Mouse (Mus musculus) lung, embryonic 16.5 days (tissue): ENCODE results near the gene Pknox2. TPM values are rescaled to one million over a fixed set of nuclear protein-coding genes. Genes with fewer than 3 reads are reported as not detected.

ENCODE experiments used
- ATAC-seq: fragments of 200-750 bp; cut with Nextera tagmentation; 2 replicates; pipeline ENCODE4 v1.8.0; 2017; ENCODE audit warnings: low read depth, mild to moderate bottlenecking, moderate library complexity
- H3K27ac ChIP-seq: fragments of 300-500 bp; sonication (generic); 2 replicates; pipeline ENCODE4 v1.5.1; 2014; ENCODE audit warnings: mild to moderate bottlenecking, control low read depth, low read length
- H3K27me3 ChIP-seq: fragments of 300-500 bp; sonication (generic); 2 replicates; pipeline ENCODE4 v1.6.1; 2014; ENCODE audit warnings: low read depth, low read length, mixed read lengths; ENCODE audit not compliant: control insufficient read depth, insufficient read depth
- H3K36me3 ChIP-seq: fragments of 300-500 bp; sonication (generic); 2 replicates; pipeline ENCODE4 v1.6.1; 2014; ENCODE audit warnings: low read length; ENCODE audit not compliant: control insufficient read depth, insufficient read depth
- H3K4me1 ChIP-seq: fragments of 300-500 bp; sonication (generic); replicated peaks from 2 replicates; pipeline ENCODE4 v1.6.1; 2014; ENCODE audit warnings: low read length, mixed read lengths; ENCODE audit not compliant: control insufficient read depth, insufficient read depth
- H3K4me2 ChIP-seq: fragments of 300-500 bp; sonication (generic); 2 replicates; pipeline ENCODE4 v1.6.1; 2014; ENCODE audit warnings: low read depth, low read length, control low read depth
- H3K4me3 ChIP-seq: fragments of 300-500 bp; sonication (generic); 2 replicates; pipeline ENCODE4 v1.5.1; 2014; ENCODE audit warnings: mild to moderate bottlenecking, low read length, control low read depth
- H3K9ac ChIP-seq: fragments of 300-500 bp; sonication (generic); 2 replicates; pipeline ENCODE4 v1.6.1; 2014; ENCODE audit warnings: low read length, control low read depth
- H3K9me3 ChIP-seq: fragments of 300-500 bp; sonication (generic); 2 replicates; pipeline ENCODE4 v1.6.1; 2016; ENCODE audit warnings: low read length; ENCODE audit not compliant: control insufficient read depth
- WGBS: fragments of 180-500 bp; shearing (Covaris S2); extraction: QIAGEN DNeasy Blood & Tissue Kit; methylation state at CpG from one replicate; pipeline ENCODE4 v1.1.7; 2014; 5-methylcytosine and 5-hydroxymethylcytosine counted together
- polyA plus RNA-seq: library from polyadenylated mRNA; unstranded; fragments of >200 nt; fragmentation: Nextera tagmentation; extraction: Ambion mirVana; gene quantifications from 2 replicates; pipeline ENCODE4 v1.2.1, GENCODE M21; 2015

The Pknox2 gene
- polyA plus RNA-seq, 1 experiment from 2014 or later: 12.8 TPM

DNA sequence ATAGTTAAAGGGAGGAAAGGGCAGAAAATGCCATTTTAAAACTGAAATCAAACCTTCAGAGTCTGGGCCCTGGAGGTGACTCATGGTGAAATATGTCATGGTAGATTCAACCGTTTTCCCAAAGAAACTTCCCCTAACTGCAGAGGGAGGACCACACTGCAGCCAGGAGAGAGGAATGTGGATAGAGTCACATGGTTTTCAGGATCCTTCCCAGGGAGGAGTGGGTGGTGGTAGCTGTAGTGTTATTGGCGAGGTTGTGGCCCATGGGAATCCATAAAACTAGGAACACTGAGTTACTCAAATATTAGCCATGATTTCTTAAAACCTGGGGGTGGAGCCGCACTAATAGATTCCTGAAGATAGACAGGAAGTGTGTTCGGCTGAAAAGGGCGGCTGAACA lies 99.7 kb downstream of the Pknox2 start:
- 52% methylated on average over 5 of the region's 5 CpGs for WGBS
- Histone ChIP-seq H3K27ac (no peak overlapping the region), H3K4me3 (no peak overlapping the region), H3K27me3 (no peaks in the 10 kb centered on the region), H3K4me1 (peaks cover 2% of the 10 kb centered on the region; the same call in 1 of the 2 replicates), H3K9ac (no peak overlapping the region), H3K36me3 (no peaks in the 10 kb centered on the region), H3K4me2 (no peak overlapping the region), H3K9me3 (no peaks in the 10 kb centered on the region)
- ATAC-seq: no peak

DNA sequence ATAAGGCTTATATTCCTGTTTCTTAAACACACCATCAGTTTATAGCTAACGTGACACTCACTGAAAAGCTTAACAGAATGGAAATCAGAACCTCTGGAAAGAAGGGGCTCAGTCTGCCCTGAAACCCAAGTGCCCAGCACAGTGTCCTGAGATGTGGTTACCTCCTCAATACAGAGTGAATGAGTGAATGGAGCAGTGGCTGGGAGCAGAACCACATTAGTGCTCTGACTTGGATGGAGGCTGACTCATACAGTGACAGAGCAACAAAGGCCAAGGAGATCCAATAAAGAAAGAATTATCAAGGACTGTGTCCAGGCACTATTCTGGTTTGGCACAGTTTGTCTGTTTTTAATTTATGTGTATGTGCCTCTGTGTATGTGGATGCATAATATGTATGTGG lies 101.3 kb downstream of the Pknox2 start:
- Histone ChIP-seq H3K36me3 (no peaks in the 10 kb centered on the region), H3K4me1 (peaks cover 2% of the 10 kb centered on the region; the same call in 1 of the 2 replicates), H3K27me3 (no peaks in the 10 kb centered on the region), H3K9me3 (no peaks in the 10 kb centered on the region), H3K4me2 (no peak overlapping the region), H3K9ac (no peak overlapping the region), H3K27ac (no peak overlapping the region), H3K4me3 (no peak overlapping the region)
- 73% methylated on average over 1 of the region's 1 CpGs for WGBS
- ATAC-seq: no peak

DNA sequence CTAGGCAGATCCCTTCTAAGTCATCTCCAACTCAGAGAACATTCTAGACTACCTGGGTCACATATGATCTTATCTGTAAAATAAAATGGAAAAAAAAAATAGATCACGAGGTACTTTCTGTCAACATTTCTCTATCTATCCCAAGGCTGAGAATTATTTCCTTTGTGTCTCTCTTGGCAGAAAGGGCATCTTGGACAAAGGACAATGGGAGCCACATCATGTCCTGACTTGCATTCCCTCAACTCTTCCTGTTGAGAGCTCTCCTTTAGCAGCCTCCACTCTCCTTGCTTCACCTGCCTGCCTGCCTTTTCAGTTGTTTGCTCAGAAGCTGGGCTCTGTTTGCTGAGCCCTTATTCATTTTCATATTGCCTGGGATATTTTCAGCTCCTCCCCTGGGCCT lies 103.0 kb downstream of the Pknox2 start:
- Histone ChIP-seq H3K9ac (no peak overlapping the region), H3K4me1 (peaks cover 2% of the 10 kb centered on the region; the same call in 1 of the 2 replicates), H3K4me3 (no peak overlapping the region), H3K27ac (no peak overlapping the region), H3K9me3 (no peaks in the 10 kb centered on the region), H3K27me3 (no peaks in the 10 kb centered on the region), H3K36me3 (no peaks in the 10 kb centered on the region), H3K4me2 (no peak overlapping the region)
- ATAC-seq: no peak
- WGBS: 52% methylated on average over 1 of the region's 1 CpGs

DNA sequence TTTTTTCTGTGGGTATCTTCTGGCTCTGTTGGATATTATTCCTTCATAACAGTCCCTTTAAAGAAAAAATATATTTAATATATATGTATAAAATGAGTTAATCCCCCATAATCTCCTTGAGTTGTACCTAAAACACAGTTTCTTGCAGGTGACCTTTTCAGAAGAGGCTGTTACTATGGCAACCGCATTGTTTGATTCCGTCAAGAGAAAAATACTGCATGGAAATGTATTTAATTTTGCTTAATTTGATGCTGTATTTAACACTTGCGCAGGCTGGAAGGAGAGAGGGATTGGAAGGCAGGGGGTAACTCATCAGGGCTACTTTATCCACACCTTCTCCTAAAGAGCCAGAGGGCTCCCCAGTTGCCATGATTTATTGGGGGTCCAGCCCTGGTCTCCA lies 108.3 kb downstream of the Pknox2 start:
- Histone ChIP-seq H3K36me3 (no peaks in the 10 kb centered on the region), H3K27me3 (no peaks in the 10 kb centered on the region), H3K9ac (no peak overlapping the region), H3K9me3 (no peaks in the 10 kb centered on the region), H3K4me1 (peaks cover 3% of the 10 kb centered on the region; the same call in 1 of the 2 replicates), H3K4me2 (no peak overlapping the region), H3K27ac (no peak overlapping the region), H3K4me3 (no peak overlapping the region)
- no peak for ATAC-seq
- 83% methylated on average over 3 of the region's 3 CpGs for WGBS

DNA sequence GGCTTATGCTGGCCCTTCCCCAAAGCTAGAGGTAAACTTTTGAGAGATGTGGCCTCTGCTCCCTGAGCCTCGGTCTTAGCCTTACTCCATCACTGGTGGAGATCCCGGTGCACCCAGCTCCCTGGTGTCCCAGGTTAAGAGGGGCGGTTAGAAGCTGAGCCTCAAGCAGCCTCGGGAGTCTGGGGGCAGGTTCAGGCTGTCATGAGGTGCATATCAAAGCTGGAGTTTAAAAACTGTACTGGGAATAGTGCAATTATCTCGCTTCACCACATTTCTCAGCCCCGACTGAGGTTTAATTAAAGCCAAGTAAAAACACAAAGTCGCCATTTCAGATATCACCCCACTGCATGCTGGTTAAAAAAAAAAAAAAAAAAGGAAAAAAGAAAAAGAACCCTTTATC lies 108.8 kb downstream of the Pknox2 start:
- Histone ChIP-seq H3K9ac (no peak overlapping the region), H3K4me3 (no peak overlapping the region), H3K36me3 (no peaks in the 10 kb centered on the region), H3K4me2 (no peak overlapping the region), H3K9me3 (no peaks in the 10 kb centered on the region), H3K27me3 (no peaks in the 10 kb centered on the region), H3K27ac (no peak overlapping the region), H3K4me1 (peaks cover 3% of the 10 kb centered on the region; the same call in 1 of the 2 replicates)
- WGBS: 55% methylated on average over 7 of the region's 7 CpGs
- ATAC-seq: no peak

DNA sequence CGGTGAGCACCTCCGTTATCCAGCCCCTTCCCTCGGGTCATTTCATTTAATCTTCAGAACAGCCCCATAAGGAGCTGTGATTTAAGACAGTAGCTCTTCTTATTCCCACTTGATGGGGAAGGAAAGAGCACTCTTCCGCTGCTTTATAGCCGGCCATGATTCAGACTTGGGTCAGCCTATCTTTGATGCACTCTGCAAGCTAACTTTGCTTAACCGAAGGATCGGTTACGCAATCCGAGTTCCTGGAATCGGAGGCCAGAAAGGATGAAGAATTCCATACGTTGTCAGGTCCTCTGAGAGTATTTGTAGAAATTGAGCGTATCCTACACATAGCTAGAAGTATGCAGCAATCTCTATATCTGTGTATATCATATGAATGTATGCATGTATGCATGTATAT lies 109.8 kb downstream of the Pknox2 start:
- no peak overlapping the region for H3K9ac ChIP-seq
- no peak overlapping the region for H3K4me3 ChIP-seq
- WGBS: 51% methylated on average over 12 of the region's 12 CpGs
- H3K4me2 ChIP-seq: no peak overlapping the region
- H3K27me3 ChIP-seq: no peaks in the 10 kb centered on the region
- no peaks in the 10 kb centered on the region for H3K36me3 ChIP-seq
- no peak overlapping the region for H3K27ac ChIP-seq
- H3K9me3 ChIP-seq: no peaks in the 10 kb centered on the region
- peaks cover 3% of the 10 kb centered on the region; the same call in 1 of the 2 replicates for H3K4me1 ChIP-seq
- ATAC-seq: peak; percentile 47; the same call in 1 of the 2 replicates

DNA sequence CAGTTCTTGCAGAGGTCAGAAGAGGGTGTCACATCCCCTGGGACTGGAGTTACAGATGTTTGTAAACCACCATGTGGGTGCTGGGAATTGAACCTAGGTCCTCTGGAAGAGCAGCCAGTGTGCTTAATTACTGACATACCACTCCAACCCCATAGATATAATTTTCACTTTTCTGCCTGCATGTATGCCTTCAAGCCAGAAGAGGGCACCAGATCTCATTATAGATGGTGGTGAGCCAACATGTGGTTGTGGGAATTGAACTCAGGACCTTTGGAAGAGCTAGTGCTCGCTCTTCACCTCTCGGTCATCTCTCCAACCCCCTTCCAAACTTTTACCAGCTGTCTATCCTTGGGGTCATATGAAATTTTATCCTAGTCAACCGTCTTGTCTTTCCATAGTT lies 112.0 kb downstream of the Pknox2 start:
- no peak overlapping the region for H3K4me3 ChIP-seq
- ATAC-seq: no peak
- no peak overlapping the region for H3K4me2 ChIP-seq
- no peak overlapping the region for H3K9ac ChIP-seq
- H3K27ac ChIP-seq: no peak overlapping the region
- H3K36me3 ChIP-seq: no peaks in the 10 kb centered on the region
- no peaks in the 10 kb centered on the region for H3K27me3 ChIP-seq
- 89% methylated on average over 3 of the region's 3 CpGs for WGBS
- no peaks in the 10 kb centered on the region for H3K9me3 ChIP-seq
- peaks cover 5% of the 10 kb centered on the region for H3K4me1 ChIP-seq

DNA sequence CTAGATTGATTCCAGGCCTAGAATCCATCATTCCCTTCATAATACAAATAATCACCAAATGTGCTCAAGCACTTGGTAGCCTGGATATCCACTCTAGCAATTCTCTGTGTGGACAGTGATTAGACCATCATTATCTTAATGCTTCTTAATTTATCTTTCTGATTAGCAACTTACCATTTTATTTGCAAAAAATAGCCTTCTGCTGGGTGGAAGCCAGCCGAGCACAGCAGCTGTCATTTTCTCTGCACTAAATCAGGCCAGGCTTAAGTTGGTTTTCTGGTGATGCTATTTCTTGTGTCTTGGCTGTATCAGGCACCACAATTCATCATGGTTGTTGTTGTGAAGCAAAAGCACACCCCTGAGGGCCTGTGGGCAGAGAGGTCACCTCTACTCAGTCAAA lies 112.9 kb downstream of the Pknox2 start:
- no peak overlapping the region for H3K4me3 ChIP-seq
- H3K9ac ChIP-seq: no peak overlapping the region
- H3K9me3 ChIP-seq: no peaks in the 10 kb centered on the region
- H3K27me3 ChIP-seq: no peaks in the 10 kb centered on the region
- H3K4me1 ChIP-seq: peaks cover 7% of the 10 kb centered on the region
- no peak overlapping the region for H3K4me2 ChIP-seq
- ATAC-seq: no peak
- H3K27ac ChIP-seq: no peak overlapping the region
- no peaks in the 10 kb centered on the region for H3K36me3 ChIP-seq
- 44% methylated on average over 1 of the region's 1 CpGs for WGBS

DNA sequence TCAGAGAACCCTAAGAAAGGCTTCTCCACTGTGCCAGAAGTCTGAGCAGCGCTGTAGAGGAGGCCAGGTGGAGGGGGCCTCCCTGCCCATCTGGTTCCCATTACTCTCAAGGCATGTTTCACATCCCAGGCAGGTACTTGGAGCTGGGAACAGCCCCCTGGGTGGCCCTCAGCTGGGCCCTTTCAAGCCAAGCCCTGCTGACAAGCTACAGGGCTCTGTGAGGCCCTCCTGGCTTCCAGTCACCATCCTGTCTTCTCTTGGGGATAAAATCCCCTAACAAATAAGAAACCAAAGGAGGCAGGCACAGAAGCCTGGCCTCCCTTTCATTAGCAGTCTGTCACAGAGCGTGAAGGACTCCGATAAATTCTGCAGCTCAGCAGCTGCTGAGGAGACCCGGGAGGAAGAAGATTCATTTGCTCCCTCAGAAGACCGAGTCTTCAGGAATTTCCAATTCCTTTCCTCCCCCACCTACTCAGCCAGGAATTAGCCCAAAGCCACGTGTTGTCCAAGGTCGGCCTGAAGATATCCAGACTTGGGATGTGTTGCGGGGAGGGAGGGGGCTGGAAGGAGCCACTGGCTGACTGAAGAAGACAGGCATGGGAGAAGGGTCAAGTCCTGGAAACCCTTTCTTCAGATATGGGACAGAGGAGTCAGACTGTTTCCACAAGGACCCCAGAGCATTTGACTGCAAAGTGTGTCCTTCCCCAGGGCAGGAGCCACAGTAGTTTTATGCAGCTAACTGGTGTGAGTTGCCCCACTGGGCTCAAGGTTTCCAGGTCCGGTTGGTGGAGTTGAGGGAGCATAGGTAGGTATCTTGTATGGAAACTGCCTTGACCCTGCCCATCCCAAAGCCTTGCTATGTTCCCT lies 116.6 kb downstream of the Pknox2 start:
- H3K4me1 ChIP-seq: peaks cover 7% of the 10 kb centered on the region
- WGBS: 33% methylated on average over 9 of the region's 9 CpGs
- no peak overlapping the region for H3K4me2 ChIP-seq
- H3K9ac ChIP-seq: no peak overlapping the region
- H3K27me3 ChIP-seq: no peaks in the 10 kb centered on the region
- ATAC-seq: peak; percentile 67
- H3K4me3 ChIP-seq: no peak overlapping the region
- no peaks in the 10 kb centered on the region for H3K9me3 ChIP-seq
- no peak overlapping the region; the same call in 1 of the 2 replicates for H3K27ac ChIP-seq
- H3K36me3 ChIP-seq: no peaks in the 10 kb centered on the region
